In the genomic region with DNA sequence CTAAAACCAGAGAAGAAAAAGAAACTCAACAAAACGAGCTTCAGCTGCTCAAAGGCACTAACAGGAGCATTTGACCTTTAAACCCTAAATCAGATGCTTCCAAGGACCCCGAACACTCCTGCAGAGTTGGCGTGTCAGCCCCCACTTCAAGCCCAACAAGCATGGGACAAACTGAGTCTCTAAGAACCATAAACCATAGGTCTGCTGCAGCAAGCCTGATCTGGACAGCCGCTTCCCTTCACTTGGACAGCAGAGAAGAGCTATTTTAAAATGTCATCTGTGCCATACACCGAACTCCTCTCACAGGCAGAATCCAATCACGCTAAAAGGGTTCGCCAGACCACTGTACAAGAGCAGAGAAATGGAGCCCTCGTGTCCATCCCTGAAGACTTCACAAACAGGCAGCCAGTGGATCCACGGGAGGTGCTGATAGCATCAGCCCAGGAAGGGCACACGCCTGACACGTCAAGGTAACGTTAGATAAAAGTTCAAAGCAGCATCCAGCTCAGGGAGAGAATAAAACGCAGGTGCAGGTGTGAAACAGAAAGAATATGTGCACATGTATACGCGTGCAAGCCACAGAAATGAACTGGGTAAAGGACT, we compare ENCODE assay signal across 12 mouse cellular contexts. TPM values are rescaled to one million over a fixed set of nuclear protein-coding genes. Genes with fewer than 3 reads are reported as not detected.
DNase-seq lines count a peak whose midpoint lies in the region; ATAC-seq and TF ChIP-seq lines count a peak whose summit lies in the region.
"Had no signal": no experiment of that assay in that cellular context is flagged by ENCODE, and none has a peak within 500 bp of the region (broad histone marks: within the 10 kb centered on the region; RNA-seq: fewer than 3 reads in every experiment).

No protein-coding gene starts in this region.

- no peak overlapping the region; the same call in 1 of the 2 replicates for H3K27ac ChIP-seq in gastrocnemius, adult 2 months
- H3K27ac ChIP-seq in lung, embryonic 16.5 days (ENCODE audit: low read length): no peak overlapping the region
- peak overlapping the region; percentile 57 for H3K27ac ChIP-seq in intestine, embryonic 16.5 days (ENCODE audit: low read length)
- no peak overlapping the region; the same call in 1 of the 2 replicates for H3K27ac ChIP-seq in stomach, embryonic 14.5 days (ENCODE audit: low read length)
- H3K27ac ChIP-seq in hindbrain, embryonic 13.5 days: no peak overlapping the region
- H3K27ac ChIP-seq: embryonic facial prominence, embryonic 12.5 days had no signal

- no peaks in the 10 kb centered on the region for H3K36me3 ChIP-seq in lung, embryonic 16.5 days (ENCODE audit: control insufficient read depth, insufficient read depth, low read length)
- no peaks in the 10 kb centered on the region for H3K36me3 ChIP-seq in intestine, embryonic 16.5 days (ENCODE audit: control insufficient read depth, insufficient read depth, low read length)
- H3K36me3 ChIP-seq in stomach, embryonic 14.5 days (ENCODE audit: control insufficient read depth, insufficient read depth, low read length): no peaks in the 10 kb centered on the region
- no peaks in the 10 kb centered on the region for H3K36me3 ChIP-seq in hindbrain, embryonic 13.5 days
- H3K36me3 ChIP-seq: embryonic facial prominence, embryonic 12.5 days had no signal

- peaks cover 25% of the 10 kb centered on the region for H3K4me1 ChIP-seq in lung, embryonic 16.5 days (replicated peaks; ENCODE audit: control insufficient read depth, insufficient read depth, low read length)
- H3K4me1 ChIP-seq in intestine, embryonic 16.5 days (ENCODE audit: control insufficient read depth, insufficient read depth, low read length): peaks cover 27% of the 10 kb centered on the region
- H3K4me1 ChIP-seq in stomach, embryonic 14.5 days (ENCODE audit: control insufficient read depth, insufficient read depth, low read length): peaks cover 20% of the 10 kb centered on the region
- H3K4me1 ChIP-seq in hindbrain, embryonic 13.5 days (replicated peaks): peaks cover 32% of the 10 kb centered on the region

- no peaks in the 10 kb centered on the region for H3K27me3 ChIP-seq in lung, embryonic 16.5 days (ENCODE audit: control insufficient read depth, insufficient read depth, low read depth, low read length)
- no peaks in the 10 kb centered on the region for H3K27me3 ChIP-seq in intestine, embryonic 16.5 days (replicated peaks; ENCODE audit: control insufficient read depth, insufficient read depth, low read length)
- no peaks in the 10 kb centered on the region for H3K27me3 ChIP-seq in stomach, embryonic 14.5 days (ENCODE audit: control insufficient read depth, insufficient read depth, low read length)
- no peaks in the 10 kb centered on the region for H3K27me3 ChIP-seq in hindbrain, embryonic 13.5 days
- H3K27me3 ChIP-seq: embryonic facial prominence, embryonic 12.5 days had no signal

- peak overlapping the region; percentile 13; the same call in 1 of the 2 replicates for H3K4me3 ChIP-seq in gastrocnemius, adult 2 months
- H3K4me3 ChIP-seq in lung, embryonic 16.5 days (ENCODE audit: low read length): no peak overlapping the region
- H3K4me3 ChIP-seq in intestine, embryonic 16.5 days (ENCODE audit: low read length): no peak overlapping the region
- no peak overlapping the region for H3K4me3 ChIP-seq in stomach, embryonic 14.5 days (ENCODE audit: low read depth, low read length)
- H3K4me3 ChIP-seq in hindbrain, embryonic 13.5 days: no peak overlapping the region
- H3K4me3 ChIP-seq: embryonic facial prominence, embryonic 12.5 days had no signal

- 51% methylated on average over 15 of the region's 15 CpGs for WGBS in lung, embryonic 16.5 days
- WGBS in intestine, embryonic 16.5 days: 50% methylated on average over 15 of the region's 15 CpGs
- WGBS in stomach, embryonic 14.5 days: 42% methylated on average over 15 of the region's 15 CpGs
- WGBS in hindbrain, embryonic 13.5 days: 67% methylated on average over 15 of the region's 15 CpGs

- ATAC-seq in lung, embryonic 16.5 days (ENCODE audit: low read depth): no peak
- ATAC-seq in intestine, embryonic 16.5 days: no peak
- ATAC-seq in stomach, embryonic 14.5 days (ENCODE audit: insufficient number of reproducible peaks, insufficient read depth, low FRiP score, low read depth): no peak
- ATAC-seq in hindbrain, embryonic 13.5 days (ENCODE audit: low FRiP score): no peak

- no peak for TF ChIP-seq CTCF in gastrocnemius, adult 2 months (IDR thresholded peaks at IDR 0.05)

- peak overlapping the region; percentile 15; the same call in 1 of the 2 replicates for H3K9ac ChIP-seq in lung, embryonic 16.5 days (ENCODE audit: low read length)
- H3K9ac ChIP-seq in intestine, embryonic 16.5 days (ENCODE audit: low read depth, low read length): no peak overlapping the region
- no peak overlapping the region for H3K9ac ChIP-seq in stomach, embryonic 14.5 days (replicated peaks; ENCODE audit: low read depth, low read length)
- H3K9ac ChIP-seq in hindbrain, embryonic 13.5 days: no peak overlapping the region; the same call in none of the 2 replicates
- H3K9ac ChIP-seq: embryonic facial prominence, embryonic 12.5 days had no signal

- no peaks in the 10 kb centered on the region for H3K9me3 ChIP-seq in lung, embryonic 16.5 days (ENCODE audit: control insufficient read depth, low read length)
- no peaks in the 10 kb centered on the region for H3K9me3 ChIP-seq in intestine, embryonic 16.5 days (ENCODE audit: control insufficient read depth, low read length)
- no peaks in the 10 kb centered on the region for H3K9me3 ChIP-seq in stomach, embryonic 14.5 days (ENCODE audit: control insufficient read depth, low read depth, low read length)
- no peaks in the 10 kb centered on the region for H3K9me3 ChIP-seq in hindbrain, embryonic 13.5 days
- H3K9me3 ChIP-seq: embryonic facial prominence, embryonic 12.5 days had no signal

- intact Hi-C loops in gastrocnemius, adult 2 months (cut with DNase I): no loop called here
- intact Hi-C loops in gastrocnemius, postnatal 14 days (cut with DNase I; ENCODE audit: low total_unique reads): no loop called here

- H3K4me2 ChIP-seq in lung, embryonic 16.5 days (ENCODE audit: low read depth, low read length): no peak overlapping the region
- H3K4me2 ChIP-seq in intestine, embryonic 16.5 days (ENCODE audit: low read depth, low read length): peak overlapping the region; percentile 27; the same call in 1 of the 2 replicates
- H3K4me2 ChIP-seq in stomach, embryonic 14.5 days (replicated peaks; ENCODE audit: low read depth, low read length): peak overlapping the region; percentile 12; the same call in 1 of the 2 replicates
- no peak overlapping the region for H3K4me2 ChIP-seq in hindbrain, embryonic 13.5 days

- peak; percentile 16 for DNase-seq in gastrocnemius, adult 2 months
- DNase-seq in gastrocnemius, postnatal 14 days: no peak
- DNase-seq in lung, adult 18-20 months: no peak
- no peak for DNase-seq in layer of hippocampus, adult 9-10 months (ENCODE audit: low spot score)
- DNase-seq: gastrocnemius, postnatal 25 days; lung, postnatal 36 days; retina, postnatal 1 day had no signal

RNA-seq across cellular contexts. Expression of a gene that starts 3.3 kb away (rescaled TPM):
- total RNA-seq in gastrocnemius, adult 2 months (2021): 100 to 1,000 TPM in 1 of 2 experiments, 10 to 100 TPM in 1; 97.5 to 101 TPM
- 10 to 100 TPM; 69.7 to 70.6 TPM for total RNA-seq in gastrocnemius, postnatal 14 days (2021)
- polyA plus RNA-seq in lung, embryonic 16.5 days (2015; fragmentation: Nextera tagmentation; extraction: Ambion mirVana): 31.0 and 35.0 TPM in 2 replicates
- 27.8 and 36.4 TPM in 2 replicates for polyA plus RNA-seq in intestine, embryonic 16.5 days (2015; fragmentation: Nextera tagmentation; extraction: Ambion mirVana)
- 41.9 and 46.3 TPM in 2 replicates for polyA plus RNA-seq in stomach, embryonic 14.5 days (2014; fragmentation: Nextera tagmentation; extraction: Ambion mirVana)
- polyA plus RNA-seq in hindbrain, embryonic 13.5 days (2015; fragmentation: Nextera tagmentation; extraction: Ambion mirVana): 60.6 and 64.3 TPM in 2 replicates

RNA-seq across cellular contexts. Expression of a gene that starts 27.5 kb away (rescaled TPM):
- total RNA-seq in gastrocnemius, adult 2 months (2021): 10 to 100 TPM in 1 of 2 experiments, 1 to 10 TPM in 1; 8.0 to 15.0 TPM
- 10 to 100 TPM; 14.6 to 18.5 TPM for total RNA-seq in gastrocnemius, postnatal 14 days (2021)
- polyA plus RNA-seq in lung, embryonic 16.5 days (2015; fragmentation: Nextera tagmentation; extraction: Ambion mirVana): 97.5 and 104 TPM in 2 replicates
- polyA plus RNA-seq in intestine, embryonic 16.5 days (2015; fragmentation: Nextera tagmentation; extraction: Ambion mirVana): 87.8 and 95.9 TPM in 2 replicates
- polyA plus RNA-seq in stomach, embryonic 14.5 days (2014; fragmentation: Nextera tagmentation; extraction: Ambion mirVana): 126 and 136 TPM in 2 replicates
- polyA plus RNA-seq in hindbrain, embryonic 13.5 days (2015; fragmentation: Nextera tagmentation; extraction: Ambion mirVana): 109 and 112 TPM in 2 replicates

RNA-seq across cellular contexts. Expression of a gene that starts 27.7 kb away (rescaled TPM):
- total RNA-seq in gastrocnemius, adult 2 months (2021): 10 to 100 TPM; 23.0 to 27.4 TPM
- total RNA-seq in gastrocnemius, postnatal 14 days (2021): 10 to 100 TPM; 14.5 to 15.2 TPM
- polyA plus RNA-seq in lung, embryonic 16.5 days (2015; fragmentation: Nextera tagmentation; extraction: Ambion mirVana): 10.7 and 12.0 TPM in 2 replicates
- 12.5 and 13.1 TPM in 2 replicates for polyA plus RNA-seq in intestine, embryonic 16.5 days (2015; fragmentation: Nextera tagmentation; extraction: Ambion mirVana)
- 13.4 and 17.9 TPM in 2 replicates for polyA plus RNA-seq in stomach, embryonic 14.5 days (2014; fragmentation: Nextera tagmentation; extraction: Ambion mirVana)
- 16.9 TPM in 2 replicates for polyA plus RNA-seq in hindbrain, embryonic 13.5 days (2015; fragmentation: Nextera tagmentation; extraction: Ambion mirVana)

Comparison
In these comparisons a context has a peak if more than half of its experiments do, and no peak if none do; other contexts are left out.
1. H3K4me2 ChIP-seq: peak in intestine, embryonic 16.5 days (single experiment) and stomach, embryonic 14.5 days (single experiment); none in lung, embryonic 16.5 days (single experiment) and hindbrain, embryonic 13.5 days (single experiment).